Mouse (Mus musculus) CD8-positive naive resting alpha-beta T cell, adult 57 days (primary cell): Measurements from ENCODE around the gene Btla. TPM values are rescaled to one million over a fixed set of nuclear protein-coding genes. Genes with fewer than 3 reads are reported as not detected.

Experiments
- total RNA-seq: library from RNA; stranded (reverse); gene quantifications from one replicate; pipeline ENCODE4 v1.2.4, GENCODE M21; 2023

Btla gene
- 63.0 TPM for total RNA-seq

GRCm38 (mm10) chr16:45223648-45224388 is at the start of gene Btla:
Btla (plus strand) TSS chr16:45224315.

Other genes with a start within 250 kb of the Btla start
- gene Ccdc80, start 130.9 kb upstream of the Btla start, total RNA-seq = not detected
- gene Slc35a5, start 65.6 kb upstream of the Btla start, total RNA-seq = 23.1 TPM
- gene Atg3, start 65.5 kb upstream of the Btla start, total RNA-seq = 41.8 TPM
- 8.5 TPM for gene Cd200, start 184.7 kb downstream of the Btla start, total RNA-seq